Mouse (Mus musculus): ENCODE data around the gene Cyp2ab1.

DNA sequence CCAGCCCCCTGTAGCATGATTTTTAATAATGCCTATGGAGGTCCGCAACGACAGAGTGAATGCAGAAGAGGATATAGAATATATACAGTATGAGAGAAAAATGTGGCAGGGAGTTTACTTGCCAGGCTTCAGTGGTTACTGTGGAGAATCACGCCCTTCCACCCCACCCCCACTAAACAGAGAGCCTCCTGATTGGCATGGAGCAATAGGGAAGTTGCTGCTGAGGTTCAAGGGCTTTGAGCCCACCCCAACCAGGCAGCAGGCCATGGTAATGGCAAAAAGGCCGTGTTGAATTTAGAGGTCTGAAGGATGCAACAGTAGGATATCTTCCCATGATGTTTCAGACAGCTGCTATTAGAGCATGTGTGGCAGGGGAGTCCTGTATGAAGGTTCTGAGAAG, 53.9 kb downstream of the Cyp2ab1 start:
- TF ChIP-seq POLR2A (IDR thresholded peaks at IDR 0.05; ENCODE audit: insufficient read depth, low read depth, low read length) (no peak), CTCF (IDR thresholded peaks at IDR 0.05; ENCODE audit: insufficient read depth, low read depth, low read length) (no peak)

Data from olfactory bulb, adult 2 months (tissue).